Comparison of ENCODE assay signal across 21 mouse cellular contexts in the genomic region with DNA sequence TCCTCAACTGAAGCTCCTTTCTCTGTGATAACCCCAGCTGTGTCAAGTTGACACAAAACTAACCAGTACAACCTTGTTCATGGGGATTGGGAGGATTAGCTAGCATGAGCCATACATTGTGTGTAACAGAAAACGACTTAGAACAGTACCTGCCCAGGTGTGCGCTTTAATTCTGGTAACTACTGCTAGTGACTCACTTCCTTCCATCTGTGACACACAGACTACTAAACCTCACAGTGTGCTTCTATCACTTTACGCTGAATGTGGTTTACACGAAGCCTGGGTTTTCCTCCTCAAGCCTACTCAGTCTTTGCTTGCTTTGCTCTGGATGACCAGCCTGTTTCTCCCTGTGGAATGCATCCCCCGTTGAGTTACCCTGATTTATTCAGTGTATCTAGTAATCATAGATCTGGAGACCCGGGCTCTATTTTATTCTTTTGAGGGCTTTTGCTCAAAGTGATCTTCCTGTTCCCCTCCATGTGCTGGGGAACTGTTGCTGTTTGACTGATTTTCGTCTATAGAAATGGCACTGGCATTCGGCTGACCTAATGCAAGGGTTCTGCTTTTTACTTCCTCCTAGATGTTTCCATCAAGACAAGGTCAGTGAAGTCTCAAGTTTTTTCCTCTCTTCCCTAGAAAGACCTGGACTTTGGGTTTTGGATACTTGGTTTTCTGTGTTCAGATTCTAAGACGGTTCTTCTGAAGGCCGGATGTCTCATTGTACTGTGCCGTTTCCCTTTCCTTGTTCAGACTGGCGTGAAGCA. TPM values are rescaled to one million over a fixed set of nuclear protein-coding genes. Genes with fewer than 3 reads are reported as not detected.
DNase-seq lines count a peak whose midpoint lies in the region; ATAC-seq and TF ChIP-seq lines count a peak whose summit lies in the region.
"Had no signal": no experiment of that assay in that cellular context is flagged by ENCODE, and none has a peak within 500 bp of the region (broad histone marks: within the 10 kb centered on the region; RNA-seq: fewer than 3 reads in every experiment).

No protein-coding gene starts in this region.

- no peaks in the 10 kb centered on the region for H3K36me3 ChIP-seq in spleen, adult 2 months (ENCODE audit: control insufficient read depth, insufficient read depth, low read length)
- no peaks in the 10 kb centered on the region for H3K36me3 ChIP-seq in splenic B cell, adult 2 months (ENCODE audit: control insufficient read depth, insufficient read depth, low read length, poor library complexity, severe bottlenecking)
- H3K36me3 ChIP-seq: forebrain, embryonic 15.5 days; limb, embryonic 13.5 days had no signal

- no peaks in the 10 kb centered on the region for H3K27me3 ChIP-seq in spleen, adult 2 months (ENCODE audit: control insufficient read depth, insufficient read depth, low read length)
- H3K27me3 ChIP-seq in splenic B cell, adult 2 months (ENCODE audit: control insufficient read depth, insufficient read depth, low read length, poor library complexity, severe bottlenecking), result no peaks in the 10 kb centered on the region
- H3K27me3 ChIP-seq: forebrain, embryonic 15.5 days; limb, embryonic 13.5 days; megakaryocyte, embryonic 14.5 days had no signal

- WGBS in spleen, adult 2 months, result 46% methylated on average over 12 of the region's 12 CpGs

- H3K4me3 ChIP-seq in spleen, adult 2 months (ENCODE audit: extremely low read depth, insufficient read depth, insufficient read length), result no peak overlapping the region
- H3K4me3 ChIP-seq: forebrain, embryonic 15.5 days; left cerebral cortex, adult 2 months; limb, embryonic 13.5 days; megakaryocyte, embryonic 14.5 days; myocyte had no signal

- TF ChIP-seq CTCF in spleen, adult 2 months (IDR thresholded peaks at IDR 0.05; ENCODE audit: extremely low read depth, insufficient read depth, insufficient read length, insufficient replicate concordance), result no peak

- peak overlapping the region; percentile 61; the same call in 1 of the 2 replicates for H3K27ac ChIP-seq in spleen, adult 2 months (ENCODE audit: insufficient read depth, low read length)
- H3K27ac ChIP-seq: forebrain, embryonic 15.5 days; left cerebral cortex, adult 2 months; limb, embryonic 13.5 days had no signal

- H3K4me1 ChIP-seq in spleen, adult 2 months (ENCODE audit: control insufficient read depth, insufficient read depth, insufficient read length), result peaks cover 22% of the 10 kb centered on the region; the same call in 1 of the 2 replicates

- no peak for ATAC-seq in cerebellum, adult (ENCODE audit: insufficient number of reproducible peaks, low FRiP score, low TSS enrichment)
- ATAC-seq: forebrain, embryonic 15.5 days had no signal

- DNase-seq in spleen, adult 2 months (ENCODE audit: low read depth in 1 of 2, low spot score in 2 of 2), result no peak
- DNase-seq in spleen, postnatal 14 days (ENCODE audit: low spot score in 2 of 2), result no peak
- peak; percentile 15 for DNase-seq in T-cell, adult 2 months (ENCODE audit: low spot score)
- DNase-seq in induced T-regulatory cell, adult 2 months (ENCODE audit: low read depth), result peak; percentile 29
- peak; percentile 58 for DNase-seq in splenic B cell, adult 2 months (ENCODE audit: low read depth, low spot score)
- DNase-seq in ovary, adult 18-20 months (ENCODE audit: low spot score), result no peak
- DNase-seq: cerebellum, adult 2 months; embryo, embryonic 11 days; gastrocnemius, postnatal 10 days; heart, postnatal 14 days; kidney, adult 9 months; kidney, postnatal 4 days; lung, embryonic 14.5 days; right cerebral cortex, postnatal 25 days; thymus, postnatal 14 days had no signal

- no peak for TF ChIP-seq POLR2A in spleen, adult 2 months (IDR thresholded peaks at IDR 0.05; ENCODE audit: low read depth, low read length)

RNA-seq across cellular contexts. Expression of gene Atp2b1, which starts 40.2 kb away (rescaled TPM):
- polyA plus RNA-seq in spleen, adult 2 months (2012; rRNA removed), result 5.3 and 9.3 TPM in 2 replicates

Comparison
In these comparisons a context has a peak if more than half of its experiments do, and no peak if none do; other contexts are left out.
1. DNase-seq: peak in T-cell, adult 2 months (single experiment), induced T-regulatory cell, adult 2 months (single experiment) and splenic B cell, adult 2 months (single experiment); none in spleen, adult 2 months (0 of 2), spleen, postnatal 14 days (0 of 2) and ovary, adult 18-20 months (single experiment).